In genomic region chr6:37400167-37400566, GRCm38 (mm10) we compare ENCODE assay signal across 18 mouse cellular contexts. TPM values are rescaled to one million over a fixed set of nuclear protein-coding genes. Genes with fewer than 3 reads are reported as not detected.
DNase-seq lines count a peak whose midpoint lies in the region; ATAC-seq and TF ChIP-seq lines count a peak whose summit lies in the region.
"Had no signal": no experiment of that assay in that cellular context is flagged by ENCODE, and none has a peak within 500 bp of the region (broad histone marks: within the 10 kb centered on the region; RNA-seq: fewer than 3 reads in every experiment).

No protein-coding gene starts in this region.

- no peak for TF ChIP-seq CTCF in liver, postnatal 0 days (IDR thresholded peaks at IDR 0.05; ENCODE audit: low read depth)
- no peak for TF ChIP-seq CTCF in embryonic fibroblast, embryonic 13.5 days (IDR thresholded peaks at IDR 0.05; ENCODE audit: borderline replicate concordance, insufficient read depth, low read length)

- WGBS in heart, embryonic 11.5 days (ENCODE audit: insufficient replicate concordance): 48% methylated on average over 4 of the region's 4 CpGs
- WGBS in liver, postnatal 0 days (ENCODE audit: insufficient replicate concordance): 79% methylated on average over 4 of the region's 4 CpGs
- 67% methylated on average over 4 of the region's 4 CpGs for WGBS in liver, embryonic 12.5 days (ENCODE audit: insufficient replicate concordance)
- 47% methylated on average over 4 of the region's 4 CpGs for WGBS in stomach, embryonic 14.5 days

- H3K4me2 ChIP-seq in heart, embryonic 11.5 days: no peak overlapping the region
- no peak overlapping the region for H3K4me2 ChIP-seq in liver, postnatal 0 days (ENCODE audit: low read depth, low read length)
- no peak overlapping the region for H3K4me2 ChIP-seq in liver, embryonic 12.5 days
- no peak overlapping the region for H3K4me2 ChIP-seq in stomach, embryonic 14.5 days (replicated peaks; ENCODE audit: low read depth, low read length)
- H3K4me2 ChIP-seq: hindbrain, embryonic 12.5 days; limb, embryonic 13.5 days; midbrain, embryonic 13.5 days; neural tube, embryonic 13.5 days had no signal

- no peaks in the 10 kb centered on the region for H3K9me3 ChIP-seq in heart, embryonic 11.5 days (replicated peaks; ENCODE audit: control insufficient read depth, low read length)
- H3K9me3 ChIP-seq in liver, postnatal 0 days (ENCODE audit: low read length): no peaks in the 10 kb centered on the region
- H3K9me3 ChIP-seq in liver, embryonic 12.5 days (replicated peaks): no peaks in the 10 kb centered on the region
- H3K9me3 ChIP-seq in stomach, embryonic 14.5 days (ENCODE audit: control insufficient read depth, low read depth, low read length): no peaks in the 10 kb centered on the region
- H3K9me3 ChIP-seq: hindbrain, embryonic 12.5 days; limb, embryonic 13.5 days; midbrain, embryonic 13.5 days; neural tube, embryonic 13.5 days had no signal

- ATAC-seq in heart, embryonic 11.5 days (replicated peaks; ENCODE audit: insufficient number of reproducible peaks, low FRiP score, low TSS enrichment): no peak
- no peak for ATAC-seq in liver, postnatal 0 days
- ATAC-seq in liver, embryonic 12.5 days: no peak
- ATAC-seq in stomach, embryonic 14.5 days (ENCODE audit: insufficient number of reproducible peaks, insufficient read depth, low FRiP score, low read depth): no peak
- ATAC-seq: forebrain, embryonic 16.5 days; midbrain, embryonic 13.5 days had no signal

- H3K9ac ChIP-seq in heart, embryonic 11.5 days (ENCODE audit: low read depth, low read length): no peak overlapping the region
- H3K9ac ChIP-seq in liver, postnatal 0 days (replicated peaks): no peak overlapping the region
- no peak overlapping the region for H3K9ac ChIP-seq in liver, embryonic 12.5 days
- H3K9ac ChIP-seq in stomach, embryonic 14.5 days (replicated peaks; ENCODE audit: low read depth, low read length): no peak overlapping the region
- H3K9ac ChIP-seq: hindbrain, embryonic 12.5 days; limb, embryonic 13.5 days; midbrain, embryonic 13.5 days; neural tube, embryonic 13.5 days had no signal

- no peak overlapping the region for H3K4me3 ChIP-seq in heart, embryonic 11.5 days (ENCODE audit: low read depth, low read length)
- H3K4me3 ChIP-seq in liver, postnatal 0 days (ENCODE audit: low read depth, low read length): no peak overlapping the region
- no peak overlapping the region for H3K4me3 ChIP-seq in liver, embryonic 12.5 days
- no peak overlapping the region for H3K4me3 ChIP-seq in embryonic fibroblast, embryonic 13.5 days (ENCODE audit: insufficient read depth, low read length)
- H3K4me3 ChIP-seq in stomach, embryonic 14.5 days (ENCODE audit: low read depth, low read length): no peak overlapping the region
- H3K4me3 ChIP-seq: hindbrain, embryonic 12.5 days; limb, embryonic 13.5 days; midbrain, embryonic 13.5 days; neural tube, embryonic 13.5 days had no signal

- H3K27ac ChIP-seq in heart, embryonic 11.5 days (ENCODE audit: low read depth, low read length): peak overlapping the region; percentile 87
- peak overlapping the region; percentile 49 for H3K27ac ChIP-seq in liver, postnatal 0 days (ENCODE audit: low read depth)
- H3K27ac ChIP-seq in liver, embryonic 12.5 days: no peak overlapping the region
- peak overlapping the region; percentile 72 for H3K27ac ChIP-seq in embryonic fibroblast, embryonic 13.5 days (ENCODE audit: insufficient read depth, low read length)
- peak overlapping the region; percentile 0; the same call in 1 of the 2 replicates for H3K27ac ChIP-seq in stomach, embryonic 14.5 days (ENCODE audit: low read length)
- H3K27ac ChIP-seq: hindbrain, embryonic 12.5 days; limb, embryonic 13.5 days; midbrain, embryonic 13.5 days; neural tube, embryonic 13.5 days had no signal

- H3K36me3 ChIP-seq in heart, embryonic 11.5 days (ENCODE audit: control insufficient read depth, insufficient read depth, low read length): no peaks in the 10 kb centered on the region
- no peaks in the 10 kb centered on the region for H3K36me3 ChIP-seq in liver, postnatal 0 days (replicated peaks; ENCODE audit: insufficient read depth, low read length)
- H3K36me3 ChIP-seq in liver, embryonic 12.5 days: no peaks in the 10 kb centered on the region
- no peaks in the 10 kb centered on the region for H3K36me3 ChIP-seq in stomach, embryonic 14.5 days (ENCODE audit: control insufficient read depth, insufficient read depth, low read length)
- H3K36me3 ChIP-seq: hindbrain, embryonic 12.5 days; midbrain, embryonic 13.5 days; neural tube, embryonic 13.5 days had no signal

- no peaks in the 10 kb centered on the region for H3K27me3 ChIP-seq in heart, embryonic 11.5 days (ENCODE audit: control insufficient read depth, insufficient read depth, low read length)
- no peaks in the 10 kb centered on the region for H3K27me3 ChIP-seq in liver, postnatal 0 days (ENCODE audit: insufficient read depth, low read length)
- no peaks in the 10 kb centered on the region for H3K27me3 ChIP-seq in liver, embryonic 12.5 days (replicated peaks)
- H3K27me3 ChIP-seq in stomach, embryonic 14.5 days (ENCODE audit: control insufficient read depth, insufficient read depth, low read length): no peaks in the 10 kb centered on the region
- H3K27me3 ChIP-seq: hindbrain, embryonic 12.5 days; limb, embryonic 13.5 days; midbrain, embryonic 13.5 days; neural tube, embryonic 13.5 days had no signal

- no peak for DNase-seq in heart, adult 9 months (ENCODE audit: low spot score in 2 of 2)
- DNase-seq in liver, postnatal 0 days: no peak
- DNase-seq in kidney, postnatal 4 days: no peak
- DNase-seq: B cell, adult 2 months; cerebellum, adult 18-20 months; cerebellum, postnatal 25 days; gastrocnemius, postnatal 36 days; layer of hippocampus, postnatal 36 days; thymus, adult 18-20 months had no signal

- TF ChIP-seq EP300 in liver, postnatal 0 days (IDR thresholded peaks at IDR 0.05; ENCODE audit: low read depth): no peak

- no peak for TF ChIP-seq POLR2A in embryonic fibroblast, embryonic 13.5 days (IDR thresholded peaks at IDR 0.05; ENCODE audit: low read depth, low read length)

- peaks cover 87% of the 10 kb centered on the region for H3K4me1 ChIP-seq in heart, embryonic 11.5 days (ENCODE audit: control insufficient read depth, insufficient read depth, low read length)
- peaks cover 43% of the 10 kb centered on the region for H3K4me1 ChIP-seq in liver, postnatal 0 days (ENCODE audit: insufficient read depth)
- H3K4me1 ChIP-seq in liver, embryonic 12.5 days: peaks cover 61% of the 10 kb centered on the region
- peaks cover 39% of the 10 kb centered on the region for H3K4me1 ChIP-seq in embryonic fibroblast, embryonic 13.5 days (ENCODE audit: control insufficient read depth, insufficient read depth, low read length)
- H3K4me1 ChIP-seq in stomach, embryonic 14.5 days (ENCODE audit: control insufficient read depth, insufficient read depth, low read length): peaks cover 51% of the 10 kb centered on the region

RNA-seq across cellular contexts. Expression of gene Creb3l2, which starts 41.8 kb away (rescaled TPM):
- polyA plus RNA-seq in heart, embryonic 11.5 days (2014; fragmentation: Nextera tagmentation; extraction: Ambion mirVana): 42.9 and 52.9 TPM in 2 replicates
- 2.1 TPM in 2 replicates for polyA plus RNA-seq in liver, postnatal 0 days (2015; fragmentation: Nextera tagmentation; extraction: Ambion mirVana)
- polyA plus RNA-seq in liver, embryonic 12.5 days (2016; fragmentation: Nextera tagmentation; extraction: Ambion mirVana): 5.0 and 5.1 TPM in 2 replicates
- 55.0 and 62.8 TPM in 2 replicates for polyA plus RNA-seq in embryonic fibroblast, embryonic 13.5 days (2011; ENCODE audit: insufficient read length, low read depth, missing spikeins)
- 28.7 and 29.6 TPM in 2 replicates for polyA plus RNA-seq in stomach, embryonic 14.5 days (2014; fragmentation: Nextera tagmentation; extraction: Ambion mirVana)
